Mouse (Mus musculus) fibroblast of lung, adult 2 months (primary cell): ENCODE data around the gene Ubxn7.

ENCODE experiments used
- DNase-seq: peaks from one replicate; pipeline ENCODE4 v3.0.0-alpha.2; 2011; ENCODE audit warnings: low read depth

Ubxn7 gene

DNA sequence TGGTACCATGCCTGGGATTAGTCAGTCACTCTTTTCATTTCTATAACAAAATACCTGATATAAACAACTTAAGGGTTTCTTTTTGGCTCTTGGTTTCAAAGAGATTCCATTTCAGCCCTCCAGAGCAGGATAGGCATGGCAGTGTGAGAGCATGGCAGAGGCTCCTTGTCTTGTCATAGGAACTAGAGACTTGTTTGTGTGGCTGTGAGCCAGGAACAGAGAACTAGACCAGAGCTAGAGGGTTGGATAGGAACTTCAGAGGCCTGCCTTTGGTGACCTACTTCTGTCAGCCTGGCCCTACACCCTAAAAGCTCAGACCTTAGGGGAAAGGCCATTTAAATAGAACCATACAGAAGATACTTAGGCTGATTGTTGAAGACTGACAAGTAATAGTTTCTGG lies 50.8 kb downstream of the Ubxn7 start:
- DNase-seq = no peak

DNA sequence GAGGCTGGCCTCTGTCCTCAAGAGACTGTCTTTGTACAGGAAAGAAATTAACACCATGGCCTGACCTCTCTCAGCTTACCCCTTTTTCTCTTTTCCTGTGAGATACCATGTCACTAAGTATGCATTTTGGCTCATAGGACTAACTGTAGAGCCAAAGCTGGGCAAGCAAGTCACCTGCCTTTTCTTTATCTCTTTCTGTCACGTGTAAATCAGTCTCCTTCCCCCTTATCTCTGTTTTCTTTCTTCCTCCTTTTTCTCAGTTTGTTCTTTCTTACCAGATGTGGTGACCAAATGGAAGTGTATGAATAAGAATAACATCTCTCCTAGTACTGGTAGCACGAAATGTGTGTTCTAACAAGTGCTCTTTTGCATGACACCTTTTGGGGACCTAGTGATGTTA lies 52.8 kb downstream of the Ubxn7 start:
- DNase-seq = no peak

DNA sequence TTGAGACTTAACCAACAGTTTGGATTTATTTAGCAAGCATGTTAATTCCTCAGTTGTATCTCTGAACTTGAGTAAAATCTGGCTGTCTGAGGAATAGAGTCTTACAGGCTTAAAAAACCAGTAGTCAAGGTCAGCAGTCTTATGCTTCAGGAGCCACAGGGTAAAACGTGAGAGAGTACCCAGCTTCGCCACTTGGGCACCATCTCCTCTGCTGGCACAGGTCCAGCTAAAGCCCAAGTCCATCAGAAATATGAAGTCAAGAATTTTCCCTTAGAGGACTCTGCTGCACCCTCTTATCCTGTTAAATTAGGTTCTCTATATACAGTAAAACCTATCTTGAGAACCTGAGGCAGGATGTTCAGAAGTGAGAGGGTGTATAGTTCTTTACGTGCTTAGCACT lies 54.8 kb downstream of the Ubxn7 start:
- no peak for DNase-seq

DNA sequence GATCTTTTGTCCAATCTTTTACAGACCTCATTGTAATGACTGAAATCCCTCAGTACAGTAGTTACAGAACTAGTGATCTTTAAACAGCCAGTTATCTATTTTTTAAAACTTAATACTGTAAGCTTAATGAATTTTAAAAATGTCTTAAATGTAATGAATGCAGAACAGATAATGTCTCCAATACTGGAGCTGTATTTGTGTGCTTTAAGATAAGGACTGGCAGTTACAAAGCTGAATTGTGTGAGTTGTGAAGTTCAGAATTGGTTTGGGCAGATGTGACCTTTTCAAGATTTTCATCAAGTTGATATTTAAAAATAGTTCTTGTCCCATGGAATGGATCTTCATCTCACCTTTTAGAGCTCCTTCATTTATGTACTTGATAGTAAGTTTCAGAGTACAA lies 57.0 kb downstream of the Ubxn7 start:
- no peak for DNase-seq

DNA sequence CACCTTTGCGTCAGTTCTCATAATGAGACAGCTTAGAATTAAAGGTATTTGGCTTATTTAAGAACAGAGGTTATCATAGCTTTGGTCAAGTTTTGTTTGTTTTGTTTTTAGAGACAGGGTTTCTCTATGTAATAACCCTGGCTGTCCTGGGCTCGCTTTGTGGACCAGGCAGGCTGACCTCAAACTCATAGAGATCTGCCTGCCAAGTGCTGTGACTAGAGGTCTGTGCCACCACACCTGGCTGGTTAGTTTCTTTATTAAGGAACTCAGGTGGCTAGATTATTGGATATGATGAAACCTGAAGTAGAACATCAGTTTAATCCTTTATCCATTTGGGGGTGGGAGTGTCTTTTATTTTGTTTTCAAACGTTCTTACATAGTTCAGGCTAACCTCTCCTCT lies 57.8 kb downstream of the Ubxn7 start:
- DNase-seq = no peak

DNA sequence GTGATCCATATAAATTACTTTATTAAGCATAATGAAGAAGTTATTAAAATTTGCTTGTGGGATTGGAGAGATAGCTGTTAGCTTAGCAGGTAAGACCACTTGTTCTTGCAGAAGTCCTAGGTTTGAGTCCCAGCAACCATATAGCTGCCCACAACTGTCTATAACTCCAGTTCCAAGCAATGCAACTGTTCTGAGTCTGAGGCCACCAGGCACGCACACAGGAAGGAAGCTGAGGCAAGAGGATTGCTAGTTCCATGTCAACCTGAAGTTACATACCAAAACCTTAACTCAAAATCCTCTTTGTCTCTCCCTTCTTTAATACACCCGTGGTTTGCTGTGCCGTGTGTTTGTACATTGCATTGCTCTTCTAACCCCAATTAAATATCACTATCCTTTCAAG lies 58.8 kb downstream of the Ubxn7 start:
- DNase-seq = no peak

DNA sequence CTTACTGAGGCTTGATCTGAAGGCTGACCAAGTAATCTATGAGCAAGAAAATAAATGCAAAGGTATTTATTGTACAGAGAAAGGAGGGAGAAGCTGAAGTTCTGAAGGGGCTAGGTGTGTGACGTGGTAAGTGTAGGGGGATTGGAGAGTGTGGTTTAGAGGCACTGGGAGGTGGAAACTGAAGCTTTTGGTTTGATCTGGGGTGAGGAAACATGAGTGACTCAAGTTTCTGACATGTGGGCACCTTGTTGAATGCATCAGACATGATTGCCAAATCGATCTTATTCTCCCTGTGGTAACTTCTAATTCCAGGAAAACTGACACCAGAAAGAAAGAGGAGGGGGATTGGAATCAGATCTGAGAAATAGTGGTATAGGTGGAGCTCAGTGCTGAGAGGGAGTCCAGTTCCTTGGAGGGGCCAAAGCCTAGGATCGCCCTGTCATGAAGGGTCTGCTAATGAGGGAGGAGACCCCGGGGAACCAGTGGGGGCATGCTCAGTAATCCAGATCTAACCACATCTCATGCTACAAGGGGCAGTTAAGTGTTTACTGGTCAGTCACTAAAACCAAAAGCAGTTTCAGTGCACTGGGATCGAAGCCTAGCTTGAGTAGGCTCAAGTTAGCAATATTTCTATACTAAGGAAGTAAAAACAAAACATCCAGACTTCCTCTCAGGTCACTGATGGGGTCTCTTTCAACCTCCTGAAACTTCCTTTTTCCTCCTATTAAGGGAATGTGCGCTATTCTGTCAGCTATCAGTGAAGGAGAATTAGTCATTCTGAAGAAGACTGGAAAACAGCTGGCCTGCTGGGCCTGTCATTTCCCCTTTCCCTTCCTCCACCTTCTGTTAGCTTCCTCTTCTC lies 63.9 kb downstream of the Ubxn7 start:
- DNase-seq = peak; percentile 31

DNA sequence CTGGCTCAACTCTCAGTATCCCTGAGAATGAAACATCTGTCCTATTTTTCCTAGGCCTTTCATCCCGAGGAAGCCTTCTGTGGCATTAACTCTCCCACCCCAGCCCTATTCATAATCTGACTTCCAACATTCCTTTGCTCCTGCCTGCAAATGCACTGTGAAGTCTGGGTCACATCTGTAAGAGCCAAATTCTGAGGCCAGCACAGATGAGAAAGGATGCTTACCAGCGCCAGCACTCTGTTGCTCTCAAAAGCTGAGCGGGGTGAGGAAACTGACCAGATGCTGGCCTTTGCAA lies 64.4 kb downstream of the Ubxn7 start:
- DNase-seq = no peak

DNA sequence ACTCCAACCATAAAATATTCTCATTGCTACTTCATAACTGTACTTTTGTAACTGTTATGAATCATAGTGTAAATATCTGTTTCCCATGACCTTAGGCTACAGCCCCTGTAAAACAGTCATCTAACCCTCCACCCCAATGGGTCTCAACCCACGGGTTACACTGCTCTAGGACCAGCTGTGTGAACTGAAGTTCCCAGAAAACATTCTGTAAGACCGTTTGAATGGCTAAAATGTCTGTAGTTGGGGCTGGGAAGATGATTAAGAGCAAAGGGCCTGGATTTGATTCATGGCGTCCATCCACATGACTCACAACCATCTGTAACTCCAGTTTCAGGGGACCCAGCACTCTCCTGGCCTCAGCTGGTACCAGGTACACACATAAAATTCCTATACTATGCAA lies 66.1 kb downstream of the Ubxn7 start:
- DNase-seq = peak; percentile 72

DNA sequence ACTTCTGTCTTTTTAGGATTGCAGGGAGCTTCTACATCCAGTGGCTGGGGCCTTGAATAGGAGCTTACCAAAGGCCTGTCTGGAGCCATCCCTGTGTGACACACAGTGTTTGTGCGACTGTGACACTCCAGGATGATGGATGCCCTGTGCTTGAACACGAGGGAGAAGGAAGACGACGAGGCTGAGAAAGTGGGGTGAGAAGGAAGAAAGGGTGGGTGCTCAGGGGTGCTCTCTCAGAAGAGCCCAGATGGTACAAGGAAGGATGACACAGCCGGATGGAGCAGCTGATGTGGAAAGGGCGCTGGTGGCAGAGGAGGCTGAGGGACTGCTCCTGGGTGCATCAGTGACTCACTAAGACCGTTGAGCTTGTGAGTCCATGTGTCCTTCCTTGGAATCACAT lies 68.2 kb downstream of the Ubxn7 start, which contains the start of gene Tm4sf19:
Gene Tm4sf19 (plus strand): TSS at position 240 of the 400 bp plus-strand sequence.
- DNase-seq = no peak

DNA sequence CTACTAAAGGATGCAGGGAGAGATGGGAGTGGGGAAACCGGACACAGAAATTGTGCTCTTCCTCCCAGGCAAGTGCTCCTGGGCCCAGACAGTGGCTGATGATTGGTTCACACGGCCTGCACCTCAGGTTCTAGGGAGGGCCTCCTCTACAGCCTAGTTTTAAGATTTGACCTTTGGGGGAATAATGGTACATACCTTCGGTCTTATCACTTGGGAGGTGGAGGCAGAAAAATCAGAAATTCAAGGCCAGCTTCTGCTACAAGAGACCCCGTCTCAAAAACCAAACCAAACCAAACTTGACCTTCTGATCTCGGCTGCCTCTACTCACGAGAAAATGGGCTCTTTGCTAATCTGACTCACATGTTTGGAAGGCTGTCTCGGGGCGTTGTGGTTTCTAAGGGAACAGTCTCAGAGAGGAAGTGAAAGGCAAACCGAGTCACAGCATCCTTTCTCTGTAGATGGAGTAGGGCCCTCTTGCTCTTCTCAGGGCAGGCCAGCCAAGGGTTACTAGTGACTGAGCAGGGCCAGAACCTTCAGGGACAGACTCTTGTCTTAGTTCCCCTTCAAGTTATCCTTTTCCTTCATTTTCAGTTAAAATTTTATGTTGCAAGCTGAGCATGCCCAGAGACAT lies 69.4 kb downstream of the Ubxn7 start:
- no peak for DNase-seq

DNA sequence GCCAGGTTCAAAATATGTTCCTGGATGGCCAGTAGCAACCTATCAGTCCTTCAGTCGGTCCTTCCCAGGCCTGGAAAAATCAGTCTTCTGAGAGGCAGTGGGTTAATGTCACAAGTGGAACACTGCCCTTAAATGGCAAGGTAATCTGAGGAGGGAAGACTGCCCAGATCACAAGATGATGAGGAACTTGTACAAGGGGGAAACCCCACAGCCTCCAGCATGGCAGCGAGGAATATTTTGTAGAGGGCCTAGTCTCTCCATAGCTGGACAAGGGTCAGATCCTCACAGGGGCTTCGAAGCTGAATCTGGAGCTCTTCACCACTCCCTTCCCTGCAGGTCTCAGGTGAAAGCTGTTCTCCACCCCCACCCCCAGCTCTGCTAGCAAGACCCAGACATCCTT lies 70.8 kb downstream of the Ubxn7 start:
- no peak for DNase-seq

DNA sequence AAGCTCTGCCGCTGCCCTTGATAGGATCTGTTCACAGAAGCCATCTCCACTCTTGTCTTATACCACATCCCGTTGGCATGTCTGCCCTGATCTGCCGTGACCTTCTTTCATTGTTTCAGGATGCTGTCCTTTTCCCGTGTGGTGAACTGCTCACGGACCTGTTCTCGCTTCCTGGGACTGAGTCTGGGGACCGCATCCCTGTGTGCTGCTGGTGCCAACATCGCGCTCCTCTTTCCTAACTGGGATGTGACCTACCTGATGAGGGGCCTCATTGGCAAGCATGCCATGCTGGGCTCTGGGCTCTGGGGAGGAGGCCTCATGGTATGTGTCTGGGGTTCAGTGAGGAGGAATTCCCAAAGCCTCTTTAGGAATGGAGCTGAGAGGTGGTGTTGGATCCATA lies 73.7 kb downstream of the Ubxn7 start:
- no peak for DNase-seq

DNA sequence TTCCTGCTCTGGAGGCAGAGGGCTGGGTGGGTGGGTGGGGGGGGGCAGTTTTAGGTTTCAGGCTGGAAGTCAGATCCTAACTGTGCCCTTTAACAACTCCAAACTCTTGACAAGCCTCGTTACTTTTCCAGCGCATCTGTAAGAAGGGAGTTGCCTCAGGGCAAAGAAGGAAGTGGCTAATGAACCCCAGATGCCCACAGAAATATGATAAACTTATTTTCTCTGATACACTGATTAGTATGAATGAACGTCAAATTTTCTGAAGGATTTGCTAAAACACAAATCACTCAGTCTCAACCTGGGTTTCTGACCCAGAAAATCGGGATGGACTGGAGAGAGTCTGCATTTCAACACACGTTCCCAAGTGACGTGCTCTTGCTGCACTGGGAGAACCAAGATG lies 74.6 kb downstream of the Ubxn7 start:
- no peak for DNase-seq

DNA sequence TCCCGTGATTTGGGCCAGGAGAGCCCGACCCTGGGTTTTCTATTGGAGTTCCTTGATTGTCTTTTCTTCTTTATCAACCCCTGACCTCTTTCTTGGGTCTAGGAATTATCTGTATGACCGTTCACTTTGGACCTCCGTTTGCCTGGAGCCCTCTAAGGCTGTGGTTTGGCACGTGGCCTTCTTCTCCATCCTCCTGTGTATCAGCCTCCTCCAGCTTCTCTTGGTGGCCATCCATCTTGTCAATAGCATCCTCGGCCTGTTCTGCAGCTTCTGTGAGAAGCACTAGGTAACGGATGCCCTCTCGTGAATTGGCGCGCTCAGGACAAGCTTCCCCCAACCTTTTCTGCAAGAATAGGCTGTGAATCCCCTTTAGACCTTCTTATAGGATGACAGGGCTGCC lies 75.7 kb downstream of the Ubxn7 start:
- DNase-seq = no peak

DNA sequence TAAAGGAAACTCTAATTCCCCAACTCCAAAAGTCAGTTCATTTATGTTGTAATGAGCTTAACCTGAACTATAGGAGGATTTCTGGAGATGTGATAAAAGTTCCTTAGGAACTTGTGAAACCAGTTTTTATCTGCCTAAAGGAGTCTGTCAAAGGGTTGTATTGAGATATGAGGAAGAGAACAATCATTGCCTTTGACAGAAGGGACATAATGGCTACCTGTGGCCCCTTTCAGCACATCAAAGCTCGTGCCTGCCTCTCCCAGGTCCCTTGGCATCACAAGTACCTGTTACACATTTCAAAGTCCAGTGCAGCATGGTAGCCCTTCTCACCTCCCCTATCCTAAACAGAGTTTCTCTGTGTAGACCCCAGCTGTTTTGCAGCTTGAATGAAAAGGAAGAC lies 85.4 kb downstream of the Ubxn7 start:
- DNase-seq = no peak

DNA sequence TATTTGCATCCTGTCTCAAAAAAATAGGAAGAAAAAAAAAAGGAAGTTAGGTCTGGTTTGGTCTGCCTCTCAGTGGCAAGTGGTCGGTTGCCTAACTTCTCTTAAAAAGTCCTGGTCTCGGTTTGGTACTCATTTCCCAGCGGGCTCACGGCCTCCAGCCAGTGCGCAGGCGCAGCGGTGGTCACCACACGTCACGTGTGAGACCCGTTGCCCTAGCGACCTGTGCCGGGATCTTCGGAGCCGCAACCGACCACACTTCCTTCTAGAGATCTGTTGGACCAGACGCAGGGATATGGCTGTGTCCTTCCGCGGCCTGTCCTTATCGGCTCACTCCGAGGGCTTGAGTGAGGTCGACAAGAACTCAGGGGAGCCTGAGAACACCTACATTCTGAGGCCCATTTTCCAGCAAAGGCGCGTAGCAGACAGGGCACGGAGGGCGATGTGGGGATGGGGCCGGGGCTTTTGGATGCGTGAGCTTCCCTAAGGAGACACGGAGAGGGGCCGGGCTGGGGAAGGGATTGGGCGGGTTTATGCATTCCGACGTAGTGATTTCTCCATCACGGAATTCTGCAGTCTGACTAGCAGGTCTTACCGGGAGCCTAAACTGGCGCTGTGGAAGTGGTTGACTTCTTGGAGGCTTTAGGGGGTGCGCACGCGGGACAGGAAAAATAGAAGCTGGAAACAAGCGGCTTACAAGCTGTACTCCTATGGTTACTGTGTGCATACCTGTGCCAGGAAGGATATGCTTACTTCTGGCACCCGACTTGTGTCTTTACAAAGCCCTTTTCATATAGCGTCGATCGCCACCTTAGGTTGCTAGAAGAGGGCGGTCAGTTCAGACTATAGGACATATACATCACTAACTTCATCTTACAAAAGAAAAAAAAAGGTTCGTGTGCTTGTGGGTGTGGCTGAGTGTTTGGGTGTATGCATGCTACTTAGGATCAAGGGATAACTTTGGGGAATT lies 87.7 kb downstream of the Ubxn7 start, which contains the start of gene Tctex1d2:
Gene Tctex1d2 (plus strand): TSS at position 186 of the 967 bp plus-strand sequence.
- DNase-seq = peak; percentile 96

DNA sequence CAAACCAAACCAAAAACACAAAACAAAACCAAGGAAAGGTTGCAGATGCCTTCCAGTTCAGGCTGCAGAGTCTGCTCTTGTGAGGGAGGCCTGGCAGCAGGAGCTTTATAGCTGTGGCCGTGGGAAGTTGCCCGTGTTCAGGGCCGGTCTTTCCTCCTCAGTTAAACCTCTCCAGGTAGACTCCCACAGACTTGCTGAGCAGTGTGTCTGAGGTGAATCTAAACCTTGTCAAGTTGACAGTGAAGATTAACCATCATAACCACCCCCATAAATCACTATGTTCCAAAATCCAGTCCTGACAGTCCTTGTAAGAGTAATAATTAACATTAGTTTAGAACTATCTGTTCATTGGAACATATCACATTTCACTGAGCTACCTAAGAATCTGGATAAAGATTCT lies 95.4 kb downstream of the Ubxn7 start:
- DNase-seq = no peak

DNA sequence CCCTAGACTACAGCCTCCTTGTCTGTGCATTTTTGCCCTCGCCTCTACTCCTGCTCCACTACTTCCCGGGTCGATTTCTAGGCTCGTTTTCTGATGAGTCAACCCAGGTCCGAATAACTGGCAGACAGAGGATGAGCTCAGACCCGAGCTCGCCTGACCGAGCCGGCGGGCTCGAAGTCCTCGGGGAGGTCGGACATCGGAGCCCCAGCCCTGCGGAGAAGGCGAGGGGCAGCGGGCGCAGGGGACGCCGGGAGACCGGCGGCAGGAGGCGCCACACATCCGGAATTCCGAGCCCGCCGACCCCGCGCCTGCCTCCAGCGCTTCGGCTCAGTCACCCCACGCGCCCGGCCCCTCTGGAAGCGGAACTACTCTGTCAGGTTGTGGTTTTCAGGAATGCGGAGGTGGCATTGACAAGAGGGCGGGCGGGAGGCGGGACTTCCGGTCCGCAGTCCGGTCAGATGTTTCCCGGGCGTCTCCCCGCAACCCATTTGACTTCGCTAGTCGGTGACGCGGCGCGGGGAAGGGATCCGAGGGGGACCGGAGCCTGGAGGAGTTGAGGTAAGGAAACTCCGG lies 98.5 kb downstream of the Ubxn7 start, which contains the start of gene Pcyt1a:
Gene Pcyt1a (plus strand): TSS at position 448 of the 573 bp plus-strand sequence.
- peak; percentile 86 for DNase-seq

DNA sequence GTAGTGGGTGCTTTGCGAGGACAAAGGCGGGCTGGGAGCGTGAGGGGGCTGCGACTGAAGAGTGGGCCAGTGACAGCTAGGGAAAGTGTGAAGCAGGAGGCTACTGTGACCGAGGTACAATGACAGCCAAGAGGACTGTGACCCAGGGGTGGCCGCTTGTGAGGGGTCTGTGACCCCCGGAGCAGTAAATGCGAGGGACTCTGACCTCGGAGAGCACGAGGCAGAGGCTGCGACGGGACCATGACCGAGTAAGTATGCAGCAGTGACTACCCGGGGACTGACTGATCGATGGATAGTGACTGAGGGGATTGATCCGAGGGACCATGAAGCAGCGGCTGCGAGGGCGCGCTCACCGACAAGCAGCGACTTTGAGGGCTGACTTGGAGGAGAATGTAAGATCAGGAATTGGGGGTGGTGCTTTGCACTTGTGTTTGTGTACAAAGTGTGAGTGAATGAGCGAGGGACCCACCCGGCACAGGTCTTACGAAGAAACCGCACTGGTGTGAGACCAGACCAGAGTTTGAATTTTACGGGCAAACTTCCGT lies 99.1 kb downstream of the Ubxn7 start:
- DNase-seq = no peak

DNA sequence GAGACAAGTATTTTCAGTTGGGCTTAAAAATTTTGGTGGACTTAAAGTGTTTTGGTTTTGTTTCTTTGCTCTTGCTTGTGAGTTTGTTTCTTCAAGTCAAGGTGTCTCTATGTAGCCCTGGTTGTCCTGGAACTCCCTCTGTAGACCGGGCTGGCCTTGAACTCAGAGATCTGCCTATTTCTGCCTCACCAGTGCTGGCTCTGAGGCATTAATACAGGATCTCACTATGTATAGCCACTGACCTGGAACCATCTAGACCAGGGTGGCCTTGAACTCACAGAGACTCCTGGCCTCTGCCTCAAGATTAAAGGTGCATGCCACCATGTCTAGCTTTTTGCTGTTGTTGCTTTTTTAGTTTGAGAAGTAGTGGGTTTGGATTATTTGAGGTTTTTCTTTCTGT lies 99.9 kb downstream of the Ubxn7 start:
- DNase-seq = no peak

DNA sequence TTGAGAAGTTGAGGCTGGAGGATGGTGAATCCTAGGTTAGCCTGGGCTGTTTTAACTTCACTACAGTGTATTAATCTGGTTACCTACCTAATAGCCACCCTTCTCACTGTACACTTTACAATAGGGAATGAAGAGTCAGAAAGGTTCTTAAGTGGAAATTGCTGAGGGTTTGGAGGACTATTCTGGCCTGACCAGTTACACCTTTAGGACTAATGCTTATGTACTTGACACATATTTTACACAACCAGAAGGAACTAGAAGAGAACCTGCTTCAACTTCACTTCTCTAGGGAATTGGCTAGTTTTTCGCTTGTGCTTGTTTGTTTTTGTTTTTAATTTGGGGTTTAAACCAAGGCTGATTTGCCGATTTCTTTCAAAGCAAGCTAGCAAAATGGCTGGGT lies 101.1 kb downstream of the Ubxn7 start:
- DNase-seq = no peak
